Mouse (Mus musculus): ENCODE results near the gene Gm10837. TPM values are rescaled to one million over a fixed set of nuclear protein-coding genes. Genes with fewer than 3 reads are reported as not detected.
A peak's percentile ranks its signal among the peaks of the same experiment; 100 is the strongest.

The Gm10837 gene
- total RNA-seq, 2 experiments from 2014 or later, result not detected

DNA sequence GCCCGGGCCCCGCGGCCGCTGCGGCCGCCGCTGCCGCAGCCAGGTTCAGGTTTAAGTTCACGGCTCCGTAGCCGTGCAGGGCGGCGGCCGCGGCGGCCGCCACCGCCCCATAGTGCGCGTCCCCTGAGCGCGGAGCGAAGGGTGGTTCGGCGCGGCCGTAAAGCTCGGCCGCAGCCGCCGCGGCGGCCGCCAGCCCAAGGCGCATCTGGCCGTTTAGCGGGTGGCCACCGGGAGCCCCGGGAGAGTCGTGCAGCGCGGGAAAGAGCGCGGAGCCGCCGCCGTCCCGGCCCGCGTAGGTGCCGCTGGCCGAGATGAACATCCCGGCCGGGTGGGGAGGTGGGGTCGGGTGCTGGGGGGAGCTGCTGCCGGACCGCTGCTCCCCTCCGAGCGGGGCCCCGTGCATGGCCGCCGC is 26.0 kb upstream of the Gm10837 start:
- DNase-seq (ENCODE audit: low spot score in 2 of 2), result no peak

DNA sequence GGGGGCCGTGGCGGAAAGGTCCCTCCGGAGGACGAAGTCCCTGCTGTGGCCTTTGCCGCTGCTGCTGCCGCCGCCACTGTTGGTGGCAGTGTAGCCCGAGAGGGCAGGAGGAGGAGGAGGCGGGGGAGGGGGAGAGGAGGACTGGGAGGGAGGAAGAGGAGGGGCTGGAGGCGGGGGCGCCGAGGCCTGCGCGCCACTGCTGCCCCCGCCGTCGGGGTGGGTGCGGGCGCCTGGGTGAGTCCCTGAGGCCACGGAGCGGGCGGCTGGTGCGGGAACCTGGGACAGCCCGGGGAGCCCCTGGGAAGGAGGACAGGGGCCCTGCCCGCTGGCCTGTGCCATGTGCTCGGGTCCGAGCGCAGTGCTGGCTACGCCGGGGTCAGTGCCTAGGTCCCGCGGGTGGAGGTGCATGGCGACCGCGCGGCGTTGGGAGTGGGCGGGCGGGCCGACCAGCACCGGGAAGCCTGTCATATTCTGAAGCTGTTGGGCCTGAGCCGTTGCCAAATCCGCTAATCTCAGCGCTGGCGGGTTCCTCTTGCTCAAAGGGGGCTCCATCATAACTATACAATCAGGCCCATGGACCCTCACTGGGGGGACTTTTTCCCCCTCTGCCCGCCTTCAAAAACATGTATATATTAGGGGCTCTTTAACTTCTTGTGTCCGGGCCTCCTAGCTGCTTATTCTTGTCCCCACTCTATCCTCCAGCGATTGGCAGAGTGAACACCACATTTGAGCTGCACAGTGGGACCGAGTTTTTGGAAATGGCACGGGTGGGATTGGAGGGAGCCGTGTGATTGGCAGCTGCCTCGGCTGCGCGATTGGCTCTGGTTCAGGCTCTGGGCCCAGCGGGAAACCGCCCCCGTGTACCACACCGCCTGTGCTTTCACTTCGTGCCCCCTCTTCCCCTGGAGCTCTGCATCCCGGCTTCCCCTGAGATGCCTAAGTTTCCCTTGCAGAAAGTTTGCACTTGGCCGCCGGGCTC is 25.3 kb upstream of the Gm10837 start, which contains the start of gene Zic5:
Zic5 (minus strand) TSS at position 915 of the 979 bp plus-strand sequence.
- DNase-seq (ENCODE audit: low spot score in 2 of 2), result no peak

DNA sequence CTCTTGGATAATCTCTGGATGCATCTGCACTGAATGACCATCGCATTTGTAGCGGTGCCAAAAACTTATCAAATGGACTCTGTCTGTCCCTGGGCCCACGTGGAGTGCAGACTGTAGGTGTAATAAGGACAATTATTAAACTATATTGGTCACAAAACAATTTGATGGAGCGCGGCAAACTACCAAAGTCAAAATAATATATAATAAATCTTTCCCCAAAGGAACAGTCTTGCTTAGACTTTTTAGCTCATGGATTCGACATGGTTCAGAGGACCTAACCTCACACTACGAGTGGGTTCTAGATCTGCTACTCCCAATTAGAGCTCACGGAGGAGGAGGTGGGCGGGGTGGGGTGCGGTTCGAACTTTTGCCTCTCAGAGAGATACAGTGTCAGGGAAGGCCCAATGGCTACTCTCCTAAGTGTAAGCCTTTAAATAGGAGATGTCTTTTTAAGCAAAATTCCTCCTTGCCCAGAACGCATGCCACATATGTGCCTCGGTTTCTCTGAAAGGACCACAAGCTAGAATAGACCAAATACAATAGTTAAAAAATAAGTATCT is 24.4 kb upstream of the Gm10837 start:
- no peak for DNase-seq (ENCODE audit: low spot score in 2 of 2)

DNA sequence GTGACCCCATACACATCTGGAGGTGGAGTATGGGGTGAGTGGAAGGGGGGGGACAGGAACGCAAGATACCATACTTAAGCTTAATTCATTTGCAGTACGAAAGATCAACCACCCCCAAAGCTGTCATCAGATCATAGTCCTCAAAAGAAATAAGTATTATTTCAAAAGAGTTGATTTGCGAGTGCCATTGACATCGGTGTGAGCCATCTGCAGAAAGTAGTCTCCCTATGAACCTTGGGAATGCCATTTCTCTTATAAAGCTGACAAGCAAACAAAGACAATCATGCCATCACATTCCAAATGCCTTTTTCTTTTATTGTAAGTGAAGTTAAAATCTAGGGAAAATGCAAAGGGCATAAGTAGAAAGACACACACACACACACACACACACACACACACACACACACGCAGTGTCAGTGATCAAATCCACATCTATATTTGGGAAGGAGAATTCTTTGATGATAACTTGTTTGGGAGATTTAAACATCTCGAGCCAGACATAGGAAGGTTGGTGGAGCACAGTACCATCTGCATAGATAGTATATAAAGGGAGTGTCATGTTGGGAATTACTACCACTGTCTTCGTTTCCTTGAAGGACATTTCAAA is 23.5 kb upstream of the Gm10837 start:
- no peak for DNase-seq (ENCODE audit: low spot score in 2 of 2)

DNA sequence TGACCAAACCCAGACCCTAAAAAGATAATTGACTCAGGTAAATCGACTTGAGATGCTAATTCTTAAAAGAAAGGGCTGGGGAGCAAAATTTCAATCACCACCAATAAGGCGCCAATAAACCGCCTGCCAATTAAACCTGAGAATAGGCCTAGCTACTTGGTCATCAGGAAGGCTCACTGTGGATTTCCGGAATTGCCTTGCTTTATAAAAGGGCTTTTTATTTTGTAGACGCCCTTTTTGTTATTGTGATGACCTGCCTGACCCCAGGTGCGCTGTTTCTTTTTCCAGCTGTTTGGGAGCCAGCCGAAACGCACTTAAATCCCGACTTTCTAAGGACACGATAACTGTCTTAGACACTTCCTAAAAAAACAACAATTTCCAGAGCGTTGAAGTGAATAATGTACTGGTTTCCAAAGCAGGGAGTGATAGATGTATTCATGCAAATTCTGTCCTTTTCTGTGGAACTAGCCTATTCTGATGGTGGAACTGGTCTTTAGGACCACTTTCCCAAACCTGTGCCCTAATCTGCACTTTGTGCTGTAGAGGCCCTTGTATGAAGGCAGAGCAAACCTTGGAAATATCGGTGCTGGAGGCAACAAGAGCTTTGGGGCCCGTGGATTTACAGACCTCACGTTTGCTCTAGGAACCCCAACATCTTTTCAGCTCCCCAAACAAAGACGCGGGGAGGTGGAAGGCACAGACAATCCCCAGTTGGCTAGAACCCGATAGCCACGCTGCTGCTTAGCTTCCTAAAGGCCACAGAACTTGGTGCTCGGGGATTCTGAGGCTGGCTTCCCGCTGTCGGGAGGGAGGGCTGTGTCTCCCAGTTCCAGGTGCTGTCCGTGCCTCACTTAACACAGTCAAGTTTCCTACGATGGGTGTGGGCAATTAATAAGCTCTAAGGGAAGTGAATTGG is 22.2 kb upstream of the Gm10837 start:
- no peak for DNase-seq (ENCODE audit: low spot score in 2 of 2)

DNA sequence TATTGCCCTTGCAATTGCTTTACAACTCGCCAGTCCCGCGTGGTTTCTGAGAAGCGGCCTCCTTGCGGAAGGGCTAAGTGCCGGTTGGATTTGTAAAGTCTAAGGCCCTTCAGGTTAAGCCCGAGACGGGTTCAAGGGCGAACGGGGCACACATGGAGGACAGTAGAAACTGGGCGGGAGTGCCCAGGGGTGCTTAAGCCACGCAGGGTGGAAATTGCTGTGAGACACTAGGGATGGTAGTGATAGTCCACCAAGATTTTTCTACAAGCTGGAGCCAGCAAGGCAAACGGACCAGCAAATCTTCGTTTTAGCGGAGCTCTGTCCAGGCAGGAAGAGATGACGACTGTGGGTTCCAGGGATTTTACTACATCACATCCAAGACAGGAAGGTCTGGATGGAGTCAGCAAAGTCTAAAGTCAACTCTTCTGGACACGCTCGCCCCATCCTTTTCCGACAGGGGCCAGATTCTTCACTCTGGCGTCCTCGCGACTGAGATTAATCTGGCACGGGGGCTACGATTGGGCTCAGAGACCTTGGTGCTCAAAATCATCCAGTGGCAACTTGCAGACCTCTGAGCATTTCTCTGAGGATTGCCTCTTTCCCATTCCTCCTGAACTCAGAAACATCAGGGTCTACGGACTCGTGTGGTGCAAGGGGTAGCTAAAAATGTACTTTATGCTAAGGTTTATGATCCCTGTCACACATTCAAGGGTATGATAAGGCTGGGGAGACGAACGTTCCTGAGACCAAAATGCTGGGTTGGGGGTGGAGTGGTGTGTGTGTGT is 21.2 kb upstream of the Gm10837 start:
- DNase-seq (ENCODE audit: low spot score in 2 of 2), result no peak

DNA sequence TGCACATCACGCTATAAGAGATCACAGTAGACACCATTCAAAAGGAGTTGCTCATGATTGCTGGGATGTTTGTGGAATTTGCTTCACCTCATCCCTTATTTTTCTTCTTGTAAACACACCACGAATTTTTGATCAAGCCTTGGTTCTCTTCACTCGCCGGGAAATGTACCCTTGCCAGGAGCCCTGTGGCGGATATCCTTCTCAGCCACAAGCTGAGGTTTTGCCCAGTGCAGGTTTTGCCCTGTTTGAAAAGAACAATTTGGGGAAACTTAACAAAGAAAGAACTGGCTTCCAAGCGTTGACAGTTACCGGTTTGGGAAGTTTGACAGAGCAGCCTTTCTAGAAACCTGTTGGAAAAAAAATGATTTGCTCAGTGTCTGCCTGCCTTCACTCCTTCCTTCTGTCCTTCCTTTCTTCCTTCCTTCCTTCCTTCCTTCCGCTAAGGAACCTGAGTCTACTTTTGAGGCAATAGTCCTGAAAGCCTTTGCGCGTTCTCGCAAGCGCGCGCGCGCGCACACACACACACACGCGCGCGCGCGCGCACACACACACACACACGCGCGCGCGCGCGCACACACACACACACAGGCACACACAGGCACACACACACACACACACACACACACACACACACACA is 18.8 kb upstream of the Gm10837 start:
- no peak for DNase-seq (ENCODE audit: low spot score in 2 of 2)

DNA sequence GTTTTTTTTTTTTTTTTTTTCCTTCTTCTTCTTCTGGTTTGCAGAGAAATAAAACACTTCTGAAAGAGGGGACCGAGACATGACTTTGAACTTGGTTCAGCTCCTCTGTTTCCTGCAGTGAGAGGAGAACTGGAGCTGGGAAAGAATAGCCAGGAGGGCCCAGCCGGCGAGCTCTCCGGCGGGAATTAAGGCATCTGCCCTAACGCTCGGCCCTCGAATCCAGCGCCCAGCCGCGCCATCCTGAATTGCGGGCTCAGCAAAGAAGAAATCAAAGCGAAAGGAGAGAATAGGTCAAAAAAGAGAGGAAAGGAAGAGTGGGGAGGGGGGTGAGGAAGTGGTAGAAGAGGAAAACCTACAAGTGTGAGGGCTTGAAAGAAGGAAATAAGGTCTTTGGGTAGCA is 18.2 kb upstream of the Gm10837 start:
- DNase-seq (ENCODE audit: low spot score in 2 of 2), result no peak

DNA sequence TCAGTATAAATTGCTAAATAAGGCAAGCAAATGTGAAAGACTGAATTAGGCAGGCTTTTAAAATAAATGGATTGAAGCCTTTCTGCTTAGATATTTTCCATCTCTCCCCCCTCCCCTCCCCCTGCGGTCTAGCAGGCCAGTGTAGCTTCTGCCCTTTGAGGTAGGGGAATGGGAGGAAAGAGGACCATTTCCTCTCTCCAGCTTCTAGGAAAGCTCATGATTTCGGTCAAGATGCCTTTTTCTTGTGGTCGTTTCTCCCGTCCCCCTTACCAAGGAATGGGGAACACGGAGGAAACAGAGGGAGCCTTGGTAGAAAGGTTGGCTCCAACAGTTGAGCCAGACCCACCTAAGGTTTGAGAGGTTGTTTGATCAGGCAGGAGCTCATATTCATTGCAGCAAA is 17.7 kb upstream of the Gm10837 start:
- no peak for DNase-seq (ENCODE audit: low spot score in 2 of 2)

DNA sequence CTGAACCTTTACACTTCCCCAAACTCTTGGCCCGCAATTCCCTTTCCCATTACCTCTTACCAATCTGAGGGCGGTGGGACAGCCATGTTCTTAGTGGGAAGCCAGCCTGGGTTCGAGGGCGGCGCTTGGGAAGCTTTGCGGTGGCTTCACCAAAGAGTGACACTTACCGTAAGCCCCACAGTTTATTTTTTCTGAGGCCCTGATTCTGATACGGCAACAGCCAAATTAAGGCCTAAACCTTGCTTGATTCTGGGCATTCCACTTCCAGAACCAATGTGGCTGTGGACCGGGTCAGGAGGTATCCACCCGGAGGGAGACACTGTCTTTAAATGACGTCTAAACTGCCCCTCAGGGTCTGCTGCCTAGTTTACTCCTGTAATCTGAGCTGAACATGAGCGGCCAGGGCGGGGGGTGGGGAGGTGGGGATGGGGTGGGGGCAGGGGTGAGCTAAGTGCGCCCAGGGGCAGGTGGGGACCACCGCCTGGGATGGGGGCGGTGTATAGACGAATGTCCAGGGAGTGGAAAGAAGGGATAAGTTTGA is 17.1 kb upstream of the Gm10837 start:
- no peak for DNase-seq (ENCODE audit: low spot score in 2 of 2)

DNA sequence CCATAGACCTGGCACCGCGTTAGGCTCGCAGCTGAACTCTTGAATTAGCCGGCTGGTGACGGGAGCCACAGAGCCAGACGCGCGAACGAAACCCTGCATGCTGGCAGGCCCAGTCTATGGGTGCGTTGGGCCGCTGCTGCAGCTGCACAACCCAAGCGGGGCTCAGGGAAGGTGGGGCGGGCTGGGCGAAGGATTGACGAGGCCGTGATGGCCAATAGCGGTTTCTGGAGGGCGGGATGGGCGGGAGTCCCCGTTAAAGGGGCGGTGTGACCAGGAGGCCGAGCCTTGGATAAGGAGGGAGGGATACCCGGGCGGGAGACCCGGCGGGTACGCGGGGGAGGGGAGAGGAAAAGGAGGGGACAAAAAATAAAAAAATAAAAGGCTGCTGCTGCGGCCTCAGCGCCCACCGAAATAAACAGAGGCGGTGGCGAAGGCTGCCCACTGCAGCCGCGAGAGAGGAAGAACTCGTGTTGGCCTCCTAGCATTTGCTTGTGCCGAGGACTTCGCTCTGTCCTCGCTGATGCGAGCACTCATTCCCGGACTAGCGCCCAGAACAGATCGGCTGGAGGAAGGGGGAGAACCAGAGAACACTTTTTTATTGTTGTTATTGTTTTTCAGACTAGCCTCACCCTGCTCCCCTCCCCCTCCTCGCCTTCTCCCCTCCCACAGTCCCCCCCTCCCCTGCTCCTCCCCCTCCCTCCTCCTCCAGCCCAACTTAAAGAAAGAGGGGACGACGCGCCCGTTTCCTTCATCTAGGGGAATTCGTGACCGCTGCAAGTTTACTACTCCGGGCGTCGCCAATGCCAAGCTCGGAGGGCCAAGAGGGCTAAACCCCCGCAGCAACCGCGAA is 16.1 kb upstream of the Gm10837 start:
- no peak for DNase-seq (ENCODE audit: low spot score in 2 of 2)

DNA sequence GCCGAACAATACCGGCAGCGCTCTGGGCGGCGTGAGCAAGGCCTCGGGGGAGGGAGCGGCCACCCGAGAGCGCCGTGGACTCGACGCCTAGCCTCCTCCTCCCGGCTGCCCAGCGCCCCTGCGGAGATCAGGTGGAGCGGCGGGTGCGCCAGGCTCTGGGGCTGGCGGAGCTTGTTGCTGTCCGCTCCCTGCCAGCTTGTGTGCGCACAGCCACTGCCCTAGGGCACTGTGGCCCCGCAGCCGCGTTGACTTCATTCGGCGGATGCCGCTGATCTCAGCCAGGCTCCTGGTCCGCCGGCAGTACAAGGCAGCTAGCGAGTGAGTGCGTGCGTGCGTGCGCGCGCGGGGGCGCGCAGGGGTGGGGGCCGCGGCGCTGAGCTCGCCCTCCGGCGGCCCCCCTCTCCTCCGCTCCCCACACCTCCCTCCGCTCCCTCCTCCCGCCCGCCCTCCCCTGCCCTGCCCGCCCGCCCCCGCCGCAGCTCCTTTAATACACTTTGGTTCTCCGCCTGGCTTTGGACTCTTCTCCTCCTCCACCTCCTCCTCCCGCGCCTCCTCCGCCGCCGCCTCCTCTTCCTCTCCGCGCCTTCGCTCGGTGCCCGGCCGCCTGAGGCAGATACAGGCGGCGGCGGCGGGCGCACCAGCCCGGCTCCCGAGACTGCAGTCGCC is 15.4 kb upstream of the Gm10837 start, which contains the start of gene Zic2:
Zic2 (plus strand) TSS at position 545 of the 666 bp plus-strand sequence.
- DNase-seq (ENCODE audit: low spot score in 2 of 2), result peak in 1 of 2 experiments; percentile 29

DNA sequence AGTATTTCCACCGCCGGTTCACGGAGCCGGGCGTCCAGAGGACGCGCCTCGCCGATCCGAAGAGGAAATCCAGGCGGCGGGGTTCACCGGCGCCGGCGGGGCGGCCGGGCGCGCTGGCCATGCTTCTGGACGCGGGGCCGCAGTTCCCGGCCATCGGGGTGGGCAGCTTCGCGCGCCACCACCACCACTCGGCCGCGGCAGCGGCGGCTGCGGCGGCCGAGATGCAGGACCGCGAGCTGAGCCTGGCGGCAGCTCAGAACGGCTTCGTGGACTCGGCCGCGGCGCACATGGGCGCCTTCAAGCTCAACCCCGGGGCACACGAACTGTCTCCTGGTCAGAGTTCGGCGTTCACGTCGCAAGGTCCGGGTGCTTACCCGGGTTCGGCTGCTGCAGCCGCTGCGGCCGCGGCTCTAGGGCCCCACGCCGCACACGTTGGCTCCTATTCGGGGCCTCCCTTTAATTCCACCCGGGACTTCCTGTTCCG is 14.8 kb upstream of the Gm10837 start:
- no peak for DNase-seq (ENCODE audit: low spot score in 2 of 2)

DNA sequence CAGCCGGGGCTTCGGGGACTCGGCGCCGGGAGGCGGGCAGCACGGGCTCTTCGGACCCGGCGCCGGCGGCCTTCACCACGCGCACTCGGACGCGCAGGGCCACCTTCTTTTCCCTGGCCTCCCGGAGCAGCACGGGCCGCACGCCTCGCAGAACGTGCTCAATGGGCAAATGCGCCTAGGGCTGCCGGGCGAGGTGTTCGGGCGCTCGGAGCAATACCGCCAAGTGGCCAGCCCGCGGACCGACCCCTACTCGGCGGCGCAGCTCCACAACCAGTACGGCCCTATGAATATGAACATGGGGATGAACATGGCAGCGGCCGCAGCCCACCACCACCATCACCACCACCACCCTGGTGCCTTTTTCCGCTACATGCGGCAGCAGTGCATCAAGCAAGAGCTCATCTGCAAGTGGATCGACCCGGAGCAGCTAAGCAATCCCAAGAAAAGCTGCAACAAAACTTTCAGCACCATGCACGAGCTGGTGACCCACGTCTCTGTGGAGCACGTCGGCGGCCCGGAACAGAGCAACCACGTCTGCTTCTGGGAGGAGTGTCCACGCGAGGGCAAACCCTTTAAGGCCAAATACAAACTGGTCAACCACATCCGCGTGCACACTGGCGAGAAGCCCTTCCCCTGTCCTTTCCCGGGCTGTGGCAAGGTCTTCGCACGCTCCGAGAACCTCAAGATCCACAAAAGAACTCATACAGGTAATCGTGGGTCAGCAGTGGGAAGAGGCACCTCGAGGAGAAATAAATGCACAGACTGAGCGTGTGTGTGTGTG is 14.2 kb upstream of the Gm10837 start:
- DNase-seq (ENCODE audit: low spot score in 2 of 2), result no peak

DNA sequence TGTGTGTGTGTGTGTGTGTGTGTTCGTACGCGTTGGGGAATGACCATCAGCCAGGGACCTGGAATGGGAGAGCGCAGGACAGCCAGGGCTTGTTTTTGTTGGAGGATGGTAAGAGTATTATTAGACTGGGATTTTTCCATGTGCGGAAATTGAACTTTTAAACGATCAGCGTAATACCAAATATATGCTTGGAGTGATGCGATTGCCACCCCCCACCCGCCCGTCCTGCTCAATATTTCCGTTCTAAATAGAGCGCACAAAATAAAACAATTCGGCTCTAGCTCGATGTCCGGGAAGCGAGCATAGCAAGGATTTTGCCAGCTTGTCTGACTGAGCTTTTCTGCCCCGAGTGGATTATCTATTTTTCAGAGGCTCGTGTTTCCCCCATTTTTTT is 13.6 kb upstream of the Gm10837 start:
- no peak for DNase-seq (ENCODE audit: low spot score in 2 of 2)

DNA sequence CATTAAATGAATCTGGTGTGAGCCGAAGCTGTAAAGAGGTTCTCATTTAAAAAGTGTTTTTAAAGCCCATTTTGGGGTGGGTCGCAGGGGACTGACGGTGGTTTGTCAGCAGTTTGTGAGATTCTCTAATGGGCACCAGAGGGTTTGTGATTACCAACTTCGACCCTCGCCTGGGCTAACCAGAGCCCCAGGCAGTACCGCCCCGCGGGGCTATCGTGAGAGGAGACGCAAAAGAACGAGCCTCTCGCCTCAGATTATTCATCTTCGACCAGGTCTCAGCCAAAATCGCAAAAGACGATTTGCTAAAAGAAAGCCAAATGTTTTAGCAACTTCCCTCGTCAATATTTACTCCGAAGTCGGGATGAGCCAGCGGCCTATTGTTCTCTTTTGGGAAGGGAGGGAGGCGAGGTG is 13.1 kb upstream of the Gm10837 start:
- no peak for DNase-seq (ENCODE audit: low spot score in 2 of 2)

Measured in adrenal gland, adult 18-20 months (tissue).